Mouse (Mus musculus): ENCODE measurements at regions not wholly inside any gene's neighbourhood (a gene's known extent, or its start where the extent isn't known, plus 50 kb on each side); places are given as distances from the start of the nearest gene placed in this dataset.

DNA sequence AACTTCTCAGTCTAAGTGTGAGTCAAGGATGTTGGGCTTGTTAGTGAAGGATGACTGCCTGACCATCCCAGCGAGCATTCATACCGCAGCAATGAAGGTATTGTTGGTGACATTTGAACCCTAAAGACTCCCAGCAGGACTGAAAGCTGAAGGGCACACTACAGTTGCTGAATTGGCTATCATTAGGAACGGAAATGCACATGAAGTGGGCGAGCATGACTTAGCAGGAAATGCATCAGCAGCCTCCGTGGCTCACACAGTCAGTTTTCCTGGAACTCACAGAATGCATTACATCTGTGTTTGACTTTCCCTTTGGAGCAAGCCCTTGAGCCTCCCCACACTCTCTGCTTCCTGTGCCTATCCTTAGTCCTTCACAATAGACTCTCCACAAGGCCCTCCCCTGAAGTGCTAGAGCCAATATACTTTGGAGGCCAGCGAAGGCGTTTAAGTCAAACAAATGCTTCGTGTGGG, 63.9 kb downstream of the Tmco5 start:
- Histone ChIP-seq H3K4me3 (ENCODE audit: low read depth, low read length) (no peak overlapping the region), H3K9ac (ENCODE audit: low read length) (no peak overlapping the region), H3K36me3 (ENCODE audit: control insufficient read depth, insufficient read depth, low read length) (no peaks in the 10 kb centered on the region), H3K27ac (ENCODE audit: low read depth, low read length) (no peak overlapping the region), H3K27me3 (ENCODE audit: control insufficient read depth, insufficient read depth, low read length) (no peaks in the 10 kb centered on the region), H3K4me2 (ENCODE audit: low read depth, low read length, severe bottlenecking) (no peak overlapping the region), H3K9me3 (ENCODE audit: control insufficient read depth, low read length) (no peaks in the 10 kb centered on the region), H3K4me1 (replicated peaks; ENCODE audit: control insufficient read depth, insufficient read depth, low read length) (no peaks in the 10 kb centered on the region)
- no peak for ATAC-seq (replicated peaks; ENCODE audit: low FRiP score)
- no peak for DNase-seq (ENCODE audit: low spot score)
- WGBS: 63% methylated on average over 8 of the region's 8 CpGs

DNA sequence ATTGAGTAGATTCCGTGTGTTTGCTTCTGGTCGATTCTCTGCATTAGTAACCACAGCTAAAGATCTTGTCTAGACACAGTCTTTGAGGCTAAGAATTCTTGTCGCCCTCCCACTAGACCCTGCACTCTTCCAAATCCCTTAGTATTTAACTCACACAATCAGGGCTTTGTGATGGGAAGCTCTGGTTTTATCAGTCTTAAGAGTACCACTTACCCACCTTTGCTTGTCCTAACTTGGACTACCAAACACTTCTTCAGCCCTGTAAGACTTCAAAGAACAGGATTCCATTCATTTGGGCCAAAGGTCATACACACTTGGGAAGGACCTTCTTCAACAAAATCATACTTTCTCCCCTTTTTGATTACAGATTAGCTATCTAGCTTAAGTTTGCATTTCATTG, 70.0 kb downstream of the Tmco5 start:
- no peak overlapping the region for H3K9ac ChIP-seq (ENCODE audit: low read length)
- H3K4me1 ChIP-seq (replicated peaks; ENCODE audit: control insufficient read depth, insufficient read depth, low read length): no peaks in the 10 kb centered on the region
- 68% methylated on average over 3 of the region's 3 CpGs for WGBS
- H3K27ac ChIP-seq (ENCODE audit: low read depth, low read length): no peak overlapping the region
- H3K4me2 ChIP-seq (ENCODE audit: low read depth, low read length, severe bottlenecking): no peak overlapping the region
- H3K4me3 ChIP-seq (ENCODE audit: low read depth, low read length): no peak overlapping the region
- DNase-seq (ENCODE audit: low spot score) (no peak), ATAC-seq (replicated peaks; ENCODE audit: low FRiP score) (no peak)
- no peaks in the 10 kb centered on the region for H3K9me3 ChIP-seq (ENCODE audit: control insufficient read depth, low read length)
- H3K27me3 ChIP-seq (ENCODE audit: control insufficient read depth, insufficient read depth, low read length): no peaks in the 10 kb centered on the region
- no peaks in the 10 kb centered on the region for H3K36me3 ChIP-seq (ENCODE audit: control insufficient read depth, insufficient read depth, low read length)

DNA sequence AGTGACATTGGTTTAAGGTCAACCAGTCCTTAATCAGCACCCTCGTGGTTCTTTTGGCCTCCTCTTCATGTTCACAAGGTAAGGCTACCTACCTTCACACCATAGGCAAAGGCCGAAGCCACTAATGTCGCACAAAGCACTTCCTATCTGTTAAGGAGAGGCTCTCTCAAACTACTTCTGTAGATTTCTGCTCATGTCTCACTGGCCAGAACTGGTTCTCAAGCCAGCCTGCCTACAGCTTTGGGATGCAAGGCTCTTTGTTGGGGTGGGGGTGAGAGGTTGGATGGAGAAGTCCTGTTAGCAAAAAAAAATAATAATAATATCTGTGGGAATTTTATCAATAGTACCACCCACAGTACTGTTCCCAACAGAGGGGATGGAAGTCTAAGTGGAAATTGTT, 71.2 kb downstream of the Tmco5 start:
- H3K4me1 ChIP-seq (replicated peaks; ENCODE audit: control insufficient read depth, insufficient read depth, low read length): no peaks in the 10 kb centered on the region
- H3K27me3 ChIP-seq (ENCODE audit: control insufficient read depth, insufficient read depth, low read length): no peaks in the 10 kb centered on the region
- no peaks in the 10 kb centered on the region for H3K36me3 ChIP-seq (ENCODE audit: control insufficient read depth, insufficient read depth, low read length)
- ATAC-seq (replicated peaks; ENCODE audit: low FRiP score): no peak
- no peak overlapping the region for H3K27ac ChIP-seq (ENCODE audit: low read depth, low read length)
- H3K4me3 ChIP-seq (ENCODE audit: low read depth, low read length): no peak overlapping the region
- H3K4me2 ChIP-seq (ENCODE audit: low read depth, low read length, severe bottlenecking): no peak overlapping the region
- no peak overlapping the region for H3K9ac ChIP-seq (ENCODE audit: low read length)
- 78% methylated on average over 3 of the region's 3 CpGs for whole genome bisulfite sequencing
- DNase-seq (ENCODE audit: low spot score): no peak
- H3K9me3 ChIP-seq (ENCODE audit: control insufficient read depth, low read length): no peaks in the 10 kb centered on the region

DNA sequence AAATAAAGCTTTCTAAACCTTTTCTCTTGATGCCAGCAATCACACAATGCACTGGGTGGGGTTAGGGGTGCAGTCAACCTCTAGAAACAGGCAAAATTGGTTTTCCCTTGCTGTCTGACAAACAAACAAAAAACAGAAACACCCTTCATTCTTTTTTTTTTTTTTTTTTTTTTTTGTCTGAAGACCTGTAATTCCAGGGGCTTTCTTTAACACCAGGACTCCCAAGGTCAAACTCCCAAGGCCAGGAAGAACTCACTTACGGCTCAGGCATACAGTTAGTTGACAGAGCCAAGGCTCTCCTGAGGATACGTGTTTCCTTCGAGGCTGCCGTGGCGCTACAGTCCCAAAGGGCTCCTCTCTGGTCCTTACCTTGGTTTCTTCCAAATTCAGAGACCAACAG, 71.7 kb downstream of the Tmco5 start:
- no peak overlapping the region for H3K9ac ChIP-seq (ENCODE audit: low read length)
- WGBS: 93% methylated on average over 5 of the region's 5 CpGs
- no peaks in the 10 kb centered on the region for H3K4me1 ChIP-seq (replicated peaks; ENCODE audit: control insufficient read depth, insufficient read depth, low read length)
- DNase-seq (ENCODE audit: low spot score) (no peak), ATAC-seq (replicated peaks; ENCODE audit: low FRiP score) (no peak)
- no peak overlapping the region for H3K4me2 ChIP-seq (ENCODE audit: low read depth, low read length, severe bottlenecking)
- no peak overlapping the region for H3K4me3 ChIP-seq (ENCODE audit: low read depth, low read length)
- no peak overlapping the region for H3K27ac ChIP-seq (ENCODE audit: low read depth, low read length)
- no peaks in the 10 kb centered on the region for H3K36me3 ChIP-seq (ENCODE audit: control insufficient read depth, insufficient read depth, low read length)
- H3K9me3 ChIP-seq (ENCODE audit: control insufficient read depth, low read length): no peaks in the 10 kb centered on the region
- H3K27me3 ChIP-seq (ENCODE audit: control insufficient read depth, insufficient read depth, low read length): no peaks in the 10 kb centered on the region

DNA sequence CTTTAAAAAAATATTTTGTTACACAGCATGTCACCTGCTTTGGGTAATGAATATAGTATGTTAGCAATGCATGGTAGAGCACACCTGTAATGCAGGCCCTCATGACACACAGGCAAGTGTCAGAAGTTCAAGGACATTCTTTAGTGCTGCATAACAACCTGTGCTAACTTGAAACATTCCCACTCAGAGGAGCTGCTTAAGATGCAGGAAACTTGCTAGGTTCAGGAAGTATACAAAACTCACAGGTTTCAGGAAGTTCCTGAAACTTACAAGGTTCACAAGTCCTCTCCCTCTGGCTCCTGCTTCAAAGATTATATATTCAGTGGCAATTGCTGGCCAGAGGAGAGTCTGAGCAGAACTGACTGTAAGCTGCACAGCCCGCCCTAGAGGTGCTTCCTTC, 73.0 kb downstream of the Tmco5 start:
- no peaks in the 10 kb centered on the region for H3K4me1 ChIP-seq (replicated peaks; ENCODE audit: control insufficient read depth, insufficient read depth, low read length)
- 100% methylated on average over 1 of the region's 1 CpGs for WGBS
- no peaks in the 10 kb centered on the region for H3K36me3 ChIP-seq (ENCODE audit: control insufficient read depth, insufficient read depth, low read length)
- H3K4me3 ChIP-seq (ENCODE audit: low read depth, low read length): no peak overlapping the region
- DNase-seq (ENCODE audit: low spot score) (no peak), ATAC-seq (replicated peaks; ENCODE audit: low FRiP score) (no peak)
- no peaks in the 10 kb centered on the region for H3K9me3 ChIP-seq (ENCODE audit: control insufficient read depth, low read length)
- H3K4me2 ChIP-seq (ENCODE audit: low read depth, low read length, severe bottlenecking): no peak overlapping the region
- H3K9ac ChIP-seq (ENCODE audit: low read length): no peak overlapping the region
- H3K27me3 ChIP-seq (ENCODE audit: control insufficient read depth, insufficient read depth, low read length): no peaks in the 10 kb centered on the region
- no peak overlapping the region for H3K27ac ChIP-seq (ENCODE audit: low read depth, low read length)

DNA sequence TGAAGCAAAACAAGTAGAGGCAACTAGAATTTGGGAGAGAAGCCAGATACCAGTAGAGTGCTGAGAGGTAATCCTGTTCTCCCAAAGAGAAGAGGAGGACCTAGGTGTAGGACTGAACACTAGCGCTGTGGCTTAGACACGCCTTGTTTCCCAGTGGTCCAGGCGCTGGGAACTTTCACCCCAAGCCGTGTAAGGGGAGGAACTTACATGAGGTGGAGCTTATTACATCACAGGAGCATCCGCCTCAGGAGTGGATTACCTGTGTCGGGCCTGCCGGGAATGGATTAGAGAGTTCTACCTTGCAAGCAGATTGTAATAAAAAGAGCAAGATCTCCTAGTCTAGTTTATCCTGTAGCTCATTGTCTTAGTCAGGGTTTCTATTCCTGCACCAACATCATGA, 75.8 kb downstream of the Tmco5 start:
- no peak for ATAC-seq (replicated peaks; ENCODE audit: low FRiP score)
- WGBS: 87% methylated on average over 7 of the region's 7 CpGs

DNA sequence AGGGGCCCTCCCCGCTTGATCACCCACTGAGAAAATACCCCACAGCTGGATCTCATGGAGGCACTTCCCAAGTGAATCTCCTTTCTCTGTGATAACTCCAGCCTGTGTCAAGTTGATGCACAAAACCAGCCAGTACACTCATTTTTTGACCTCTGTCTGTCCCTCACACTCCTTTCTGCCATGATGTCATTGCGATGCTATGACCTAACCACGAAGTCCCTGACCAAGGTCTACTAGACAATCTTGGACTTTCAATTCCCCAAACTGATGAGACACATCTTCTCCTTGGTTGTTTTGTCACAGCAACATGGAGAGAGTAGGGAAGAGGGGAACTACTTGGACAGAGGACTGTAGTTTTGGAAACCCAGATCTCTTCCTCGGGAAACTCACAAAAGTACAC, 76.4 kb downstream of the Tmco5 start:
- WGBS: 92% methylated on average over 4 of the region's 4 CpGs
- Histone ChIP-seq H3K36me3 (ENCODE audit: control insufficient read depth, insufficient read depth, low read length) (no peaks in the 10 kb centered on the region), H3K9me3 (ENCODE audit: control insufficient read depth, low read length) (no peaks in the 10 kb centered on the region), H3K4me2 (ENCODE audit: low read depth, low read length, severe bottlenecking) (no peak overlapping the region), H3K4me3 (ENCODE audit: low read depth, low read length) (no peak overlapping the region), H3K27ac (ENCODE audit: low read depth, low read length) (no peak overlapping the region), H3K27me3 (ENCODE audit: control insufficient read depth, insufficient read depth, low read length) (no peaks in the 10 kb centered on the region), H3K9ac (ENCODE audit: low read length) (no peak overlapping the region), H3K4me1 (replicated peaks; ENCODE audit: control insufficient read depth, insufficient read depth, low read length) (no peaks in the 10 kb centered on the region)
- no peak for DNase-seq (ENCODE audit: low spot score)
- ATAC-seq (replicated peaks; ENCODE audit: low FRiP score): no peak

More for the DNA sequence above, 75.8 kb downstream of the Tmco5 start:
- Histone ChIP-seq H3K9me3 (ENCODE audit: control insufficient read depth, low read length) (no peaks in the 10 kb centered on the region), H3K9ac (ENCODE audit: low read length) (no peak overlapping the region), H3K27ac (ENCODE audit: low read depth, low read length) (no peak overlapping the region), H3K36me3 (ENCODE audit: control insufficient read depth, insufficient read depth, low read length) (no peaks in the 10 kb centered on the region), H3K4me1 (replicated peaks; ENCODE audit: control insufficient read depth, insufficient read depth, low read length) (no peaks in the 10 kb centered on the region), H3K4me2 (ENCODE audit: low read depth, low read length, severe bottlenecking) (no peak overlapping the region), H3K4me3 (ENCODE audit: low read depth, low read length) (no peak overlapping the region), H3K27me3 (ENCODE audit: control insufficient read depth, insufficient read depth, low read length) (no peaks in the 10 kb centered on the region)
- DNase-seq (ENCODE audit: low spot score): no peak

DNA sequence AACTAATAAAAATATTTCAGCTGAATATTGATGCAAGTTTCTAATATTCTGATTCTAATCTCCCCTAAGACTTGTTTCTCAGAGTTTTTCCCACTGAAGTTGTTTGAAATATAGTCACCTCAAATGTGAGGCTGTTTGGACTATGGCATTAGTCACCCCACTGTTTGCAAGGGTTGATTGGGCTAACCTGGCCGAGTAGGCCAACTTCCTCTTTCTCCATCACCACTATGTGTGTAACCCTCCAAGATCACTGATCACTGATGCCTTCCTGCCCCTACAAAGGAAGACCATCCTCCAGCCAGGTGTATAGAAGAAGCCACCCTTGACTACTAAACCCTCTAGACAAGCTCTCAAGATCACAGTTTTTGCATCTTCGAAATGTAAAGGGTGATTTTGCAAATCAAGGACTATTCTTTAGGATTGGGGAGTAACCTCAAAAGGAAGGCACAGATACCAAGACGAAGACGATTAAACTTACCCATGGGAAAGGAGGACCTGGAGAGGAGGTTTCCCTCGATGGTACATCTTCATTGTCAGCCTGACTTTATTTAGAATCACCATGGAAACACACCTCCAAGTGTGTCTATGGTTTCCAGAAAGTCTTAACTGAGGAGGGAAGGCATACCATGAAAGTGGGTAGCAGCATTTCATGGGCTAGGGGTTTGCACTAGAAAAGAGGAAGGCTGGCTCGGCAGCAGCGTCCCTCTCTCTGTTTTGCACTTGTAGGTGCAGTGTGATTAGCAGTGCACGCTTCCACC, 84.8 kb downstream of the Tmco5 start:
- 74% methylated on average over 8 of the region's 8 CpGs for WGBS
- H3K9me3 ChIP-seq (ENCODE audit: control insufficient read depth, low read length): no peaks in the 10 kb centered on the region
- DNase-seq (ENCODE audit: low spot score) (no peak), ATAC-seq (replicated peaks; ENCODE audit: low FRiP score) (no peak)
- H3K9ac ChIP-seq (ENCODE audit: low read length): no peak overlapping the region
- H3K4me2 ChIP-seq (ENCODE audit: low read depth, low read length, severe bottlenecking): no peak overlapping the region
- no peaks in the 10 kb centered on the region for H3K36me3 ChIP-seq (ENCODE audit: control insufficient read depth, insufficient read depth, low read length)
- H3K4me1 ChIP-seq (replicated peaks; ENCODE audit: control insufficient read depth, insufficient read depth, low read length): no peaks in the 10 kb centered on the region; the same call in 1 of the 2 replicates
- no peak overlapping the region for H3K4me3 ChIP-seq (ENCODE audit: low read depth, low read length)
- no peaks in the 10 kb centered on the region for H3K27me3 ChIP-seq (ENCODE audit: control insufficient read depth, insufficient read depth, low read length)
- H3K27ac ChIP-seq (ENCODE audit: low read depth, low read length): no peak overlapping the region

DNA sequence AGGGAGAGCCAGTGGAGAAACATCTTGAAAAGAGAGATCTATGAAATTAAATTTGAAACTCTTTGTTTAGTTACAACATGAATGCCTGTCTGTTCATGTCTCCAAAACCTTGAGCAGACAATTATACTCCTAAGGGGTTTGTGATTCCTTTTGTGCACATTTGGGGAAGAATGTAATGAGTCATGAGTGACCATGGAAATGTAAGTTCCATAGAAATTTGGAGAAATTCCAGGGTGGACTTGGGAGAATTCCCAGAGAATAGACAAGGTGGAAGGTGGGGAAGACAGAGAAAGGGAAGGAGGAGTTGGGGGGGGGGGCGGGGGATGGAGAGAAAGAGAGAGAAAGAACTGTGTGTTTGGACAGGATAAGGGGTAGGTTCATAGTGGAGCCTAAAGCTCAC, 87.8 kb downstream of the Tmco5 start:
- no peaks in the 10 kb centered on the region for H3K36me3 ChIP-seq (ENCODE audit: control insufficient read depth, insufficient read depth, low read length)
- no peak overlapping the region for H3K4me2 ChIP-seq (ENCODE audit: low read depth, low read length, severe bottlenecking)
- no peak overlapping the region for H3K27ac ChIP-seq (ENCODE audit: low read depth, low read length)
- H3K4me1 ChIP-seq (replicated peaks; ENCODE audit: control insufficient read depth, insufficient read depth, low read length): no peaks in the 10 kb centered on the region; the same call in 1 of the 2 replicates
- no peak overlapping the region for H3K9ac ChIP-seq (ENCODE audit: low read length)
- DNase-seq (ENCODE audit: low spot score) (no peak), ATAC-seq (replicated peaks; ENCODE audit: low FRiP score) (no peak)
- 0 out of 2 replicates have a peak, but pooled peaks cover 2% of the 10 kb centered on the region for H3K27me3 ChIP-seq (ENCODE audit: control insufficient read depth, insufficient read depth, low read length)
- no peaks in the 10 kb centered on the region for H3K9me3 ChIP-seq (ENCODE audit: control insufficient read depth, low read length)
- 86% methylated on average over 1 of the region's 1 CpGs for WGBS
- no peak overlapping the region for H3K4me3 ChIP-seq (ENCODE audit: low read depth, low read length)

Measured in forebrain, embryonic 11.5 days (tissue).